8 mouse cellular contexts compared by ENCODE assay signal in genomic region chr9:57553119-57553518, GRCm38 (mm10). TPM values are rescaled to one million over a fixed set of nuclear protein-coding genes. Genes with fewer than 3 reads are reported as not detected.
DNase-seq lines count a peak whose midpoint lies in the region; ATAC-seq and TF ChIP-seq lines count a peak whose summit lies in the region.

No protein-coding gene starts in this region.

- H3K9me3 ChIP-seq in forebrain, embryonic 13.5 days (replicated peaks) = no peaks in the 10 kb centered on the region
- H3K9me3 ChIP-seq in forebrain, embryonic 11.5 days (ENCODE audit: control insufficient read depth, low read length) = no peaks in the 10 kb centered on the region

- H3K27me3 ChIP-seq in forebrain, embryonic 13.5 days = no peaks in the 10 kb centered on the region
- no peaks in the 10 kb centered on the region for H3K27me3 ChIP-seq in forebrain, embryonic 11.5 days (ENCODE audit: control insufficient read depth, insufficient read depth, low read length)
- H3K27me3 ChIP-seq in testis, adult 2 months (ENCODE audit: control insufficient read depth, insufficient read depth, low read length) = no peaks in the 10 kb centered on the region
- H3K27me3 ChIP-seq in small intestine, adult 2 months (ENCODE audit: control insufficient read depth, insufficient read depth, low read length) = no peaks in the 10 kb centered on the region

- no peak overlapping the region for H3K4me3 ChIP-seq in forebrain, embryonic 13.5 days
- no peak overlapping the region for H3K4me3 ChIP-seq in forebrain, embryonic 11.5 days (ENCODE audit: low read depth, low read length)
- H3K4me3 ChIP-seq in left cerebral cortex, adult 2 months = no peak overlapping the region
- peak overlapping the region; percentile 39 for H3K4me3 ChIP-seq in testis, adult 2 months (ENCODE audit: control insufficient read depth, low read depth, low read length)
- H3K4me3 ChIP-seq in small intestine, adult 2 months (ENCODE audit: low read depth, low read length) = no peak overlapping the region

- WGBS in forebrain, embryonic 13.5 days = 74% methylated on average over 11 of the region's 11 CpGs
- 71% methylated on average over 11 of the region's 11 CpGs for WGBS in forebrain, embryonic 11.5 days
- WGBS in small intestine, adult 2 months = 47% methylated on average over 11 of the region's 11 CpGs

- H3K9ac ChIP-seq in forebrain, embryonic 13.5 days = no peak overlapping the region
- H3K9ac ChIP-seq in forebrain, embryonic 11.5 days (ENCODE audit: low read length) = no peak overlapping the region

- intact Hi-C loops in left cerebral cortex, adult 2 months (cut with DNase I) = no loop called here
- intact Hi-C loops in left cerebral cortex, postnatal 14 days (cut with DNase I) = loop anchor here (5.0 kb wide), 1 partner anchor 34 kb away; the partner anchor contains the start of gene Ulk3

- DNase-seq in forebrain, embryonic 11.5 days (ENCODE audit: low spot score) = no peak
- no peak for DNase-seq in left cerebral cortex, adult 2 months (ENCODE audit: extremely low spot score in 1 of 2, low spot score in 2 of 2)
- DNase-seq in left cerebral cortex, postnatal 14 days (ENCODE audit: low spot score in 2 of 2) = no peak
- DNase-seq in testis, postnatal 14 days (ENCODE audit: low spot score) = no peak
- DNase-seq in right cerebral cortex, postnatal 10 days (ENCODE audit: low spot score in 2 of 2) = no peak

- peaks cover 13% of the 10 kb centered on the region for H3K4me1 ChIP-seq in forebrain, embryonic 13.5 days
- H3K4me1 ChIP-seq in forebrain, embryonic 11.5 days (replicated peaks; ENCODE audit: control insufficient read depth, insufficient read depth, low read length) = peaks cover 6% of the 10 kb centered on the region; the same call in 1 of the 2 replicates
- H3K4me1 ChIP-seq in testis, adult 2 months (ENCODE audit: control insufficient read depth, insufficient read depth, low read length) = peaks cover 19% of the 10 kb centered on the region
- peaks cover 27% of the 10 kb centered on the region for H3K4me1 ChIP-seq in small intestine, adult 2 months (ENCODE audit: control insufficient read depth, insufficient read depth, insufficient read length, low read length)

- 0 out of 2 replicates have a peak, but pooled peaks have one; percentile 14 for ATAC-seq in forebrain, embryonic 13.5 days
- ATAC-seq in forebrain, embryonic 11.5 days (replicated peaks; ENCODE audit: low FRiP score) = no peak

- TF ChIP-seq CTCF in left cerebral cortex, adult 2 months (IDR thresholded peaks at IDR 0.05) = no peak
- TF ChIP-seq CTCF in testis, adult 2 months (IDR thresholded peaks at IDR 0.05; ENCODE audit: control insufficient read depth, insufficient read depth, insufficient replicate concordance, low read depth, low read length) = no peak
- TF ChIP-seq CTCF in small intestine, adult 2 months (IDR thresholded peaks at IDR 0.05; ENCODE audit: extremely low read depth, insufficient read length, insufficient replicate concordance, low read depth, low read length) = no peak

- H3K4me2 ChIP-seq in forebrain, embryonic 13.5 days = no peak overlapping the region
- no peak overlapping the region for H3K4me2 ChIP-seq in forebrain, embryonic 11.5 days (ENCODE audit: low read depth, low read length, severe bottlenecking)

- H3K36me3 ChIP-seq in forebrain, embryonic 13.5 days (ENCODE audit: poor library complexity, severe bottlenecking) = peaks cover 27% of the 10 kb centered on the region
- no peaks in the 10 kb centered on the region; the same call in 1 of the 2 replicates for H3K36me3 ChIP-seq in forebrain, embryonic 11.5 days (ENCODE audit: control insufficient read depth, insufficient read depth, low read length)
- H3K36me3 ChIP-seq in testis, adult 2 months (ENCODE audit: control insufficient read depth, insufficient read depth, low read length) = peaks cover 4% of the 10 kb centered on the region
- peaks cover 17% of the 10 kb centered on the region for H3K36me3 ChIP-seq in small intestine, adult 2 months (ENCODE audit: control insufficient read depth, insufficient read depth, low read length)

- no peak overlapping the region for H3K27ac ChIP-seq in forebrain, embryonic 13.5 days
- no peak overlapping the region for H3K27ac ChIP-seq in forebrain, embryonic 11.5 days (ENCODE audit: low read depth, low read length)
- H3K27ac ChIP-seq in left cerebral cortex, adult 2 months = peak overlapping the region; percentile 76
- H3K27ac ChIP-seq in testis, adult 2 months (ENCODE audit: control insufficient read depth, insufficient read depth, low read depth, low read length) = no peak overlapping the region
- peak overlapping the region; percentile 50 for H3K27ac ChIP-seq in small intestine, adult 2 months (ENCODE audit: insufficient read depth, low read depth, low read length)

- TF ChIP-seq POLR2A in testis, adult 2 months (IDR thresholded peaks at IDR 0.05; ENCODE audit: control insufficient read depth, low read depth, low read length) = no peak
- TF ChIP-seq POLR2A in small intestine, adult 2 months (IDR thresholded peaks at IDR 0.05; ENCODE audit: low read depth, low read length) = no peak

RNA-seq across cellular contexts. Expression of gene Mpi, which starts 0.6 kb away (rescaled TPM):
- polyA plus RNA-seq in forebrain, embryonic 13.5 days (2015; fragmentation: Nextera tagmentation; extraction: Ambion mirVana) = 63.2 and 70.0 TPM in 2 replicates
- 55.1 and 65.5 TPM in 2 replicates for polyA plus RNA-seq in forebrain, embryonic 11.5 days (2014; fragmentation: Nextera tagmentation; extraction: Ambion mirVana)
- total RNA-seq in left cerebral cortex, adult 2 months (2021) = 10 to 100 TPM; 63.4 to 76.9 TPM
- total RNA-seq in left cerebral cortex, postnatal 14 days (2021) = 10 to 100 TPM; 73.3 to 82.3 TPM
- polyA plus RNA-seq in testis, adult 2 months (2012; rRNA removed) = 268 and 282 TPM in 2 replicates
- polyA plus RNA-seq in small intestine, adult 2 months (2012; rRNA removed) = 51.8 and 117 TPM in 2 replicates

RNA-seq across cellular contexts. Expression of gene Scamp2, which starts 7.6 kb away (rescaled TPM):
- 56.5 and 63.9 TPM in 2 replicates for polyA plus RNA-seq in forebrain, embryonic 13.5 days (2015; fragmentation: Nextera tagmentation; extraction: Ambion mirVana)
- 57.7 and 58.2 TPM in 2 replicates for polyA plus RNA-seq in forebrain, embryonic 11.5 days (2014; fragmentation: Nextera tagmentation; extraction: Ambion mirVana)
- 10 to 100 TPM; 19.8 to 22.3 TPM for total RNA-seq in left cerebral cortex, adult 2 months (2021)
- 10 to 100 TPM; 25.4 to 29.1 TPM for total RNA-seq in left cerebral cortex, postnatal 14 days (2021)
- 465 and 495 TPM in 2 replicates for polyA plus RNA-seq in testis, adult 2 months (2012; rRNA removed)
- polyA plus RNA-seq in small intestine, adult 2 months (2012; rRNA removed) = 89.7 and 207 TPM in 2 replicates

RNA-seq across cellular contexts. Expression of gene Fam219b, which starts 15.8 kb away (rescaled TPM):
- polyA plus RNA-seq in forebrain, embryonic 13.5 days (2015; fragmentation: Nextera tagmentation; extraction: Ambion mirVana) = 20.1 and 23.3 TPM in 2 replicates
- 21.0 TPM in 2 replicates for polyA plus RNA-seq in forebrain, embryonic 11.5 days (2014; fragmentation: Nextera tagmentation; extraction: Ambion mirVana)
- total RNA-seq in left cerebral cortex, adult 2 months (2021) = 10 to 100 TPM; 18.1 to 21.6 TPM
- total RNA-seq in left cerebral cortex, postnatal 14 days (2021) = 10 to 100 TPM; 16.3 to 22.9 TPM
- 2.3 and 2.8 TPM in 2 replicates for polyA plus RNA-seq in testis, adult 2 months (2012; rRNA removed)
- polyA plus RNA-seq in small intestine, adult 2 months (2012; rRNA removed) = 6.0 and 8.2 TPM in 2 replicates

RNA-seq across cellular contexts. Expression of gene Cox5a, which starts 32.0 kb away (rescaled TPM):
- 775 and 903 TPM in 2 replicates for polyA plus RNA-seq in forebrain, embryonic 13.5 days (2015; fragmentation: Nextera tagmentation; extraction: Ambion mirVana)
- polyA plus RNA-seq in forebrain, embryonic 11.5 days (2014; fragmentation: Nextera tagmentation; extraction: Ambion mirVana) = 624 and 635 TPM in 2 replicates
- 100 to 1,000 TPM; 374 to 440 TPM for total RNA-seq in left cerebral cortex, adult 2 months (2021)
- 100 to 1,000 TPM; 481 to 515 TPM for total RNA-seq in left cerebral cortex, postnatal 14 days (2021)
- 335 and 344 TPM in 2 replicates for polyA plus RNA-seq in testis, adult 2 months (2012; rRNA removed)
- polyA plus RNA-seq in small intestine, adult 2 months (2012; rRNA removed) = 952 and 1,569 TPM in 2 replicates

RNA-seq across cellular contexts. Expression of gene Ulk3, which starts 36.1 kb away (rescaled TPM):
- polyA plus RNA-seq in forebrain, embryonic 13.5 days (2015; fragmentation: Nextera tagmentation; extraction: Ambion mirVana) = 20.0 and 20.3 TPM in 2 replicates
- 12.6 and 15.1 TPM in 2 replicates for polyA plus RNA-seq in forebrain, embryonic 11.5 days (2014; fragmentation: Nextera tagmentation; extraction: Ambion mirVana)
- total RNA-seq in left cerebral cortex, adult 2 months (2021) = 10 to 100 TPM; 36.3 to 37.1 TPM
- total RNA-seq in left cerebral cortex, postnatal 14 days (2021) = 10 to 100 TPM; 30.0 to 34.2 TPM
- polyA plus RNA-seq in testis, adult 2 months (2012; rRNA removed) = 9.2 and 9.5 TPM in 2 replicates
- polyA plus RNA-seq in small intestine, adult 2 months (2012; rRNA removed) = 8.7 and 14.0 TPM in 2 replicates

Comparison
In these comparisons a context has a peak if more than half of its experiments do, and no peak if none do; other contexts are left out.
1. H3K27ac ChIP-seq: peak in left cerebral cortex, adult 2 months (single experiment) and small intestine, adult 2 months (single experiment); none in forebrain, embryonic 13.5 days (single experiment), forebrain, embryonic 11.5 days (single experiment) and testis, adult 2 months (single experiment).